Mouse (Mus musculus) large intestine, adult 2 months (tissue): ENCODE data around the gene Cd63. TPM values are rescaled to one million over a fixed set of nuclear protein-coding genes. Genes with fewer than 3 reads are reported as not detected.
A peak's percentile ranks its signal among the peaks of the same experiment; 100 is the strongest.

Experiments
- DNase-seq: peaks from one replicate; pipeline ENCODE4 v3.0.0-alpha.2; 2012; ENCODE audit warnings: low read depth, low spot score
- WGBS: fragments of 180-500 bp; shearing (Covaris S2); methylation state at CpG from one replicate; pipeline ENCODE4 v1.1.7; 2018; 5-methylcytosine and 5-hydroxymethylcytosine counted together
- polyA plus RNA-seq: library from polyadenylated mRNA; depleted of rRNA; stranded (reverse); fragments of >200 nt; gene quantifications from 2 replicates; pipeline ENCODE4 v1.2.3, GENCODE M21; 2012; rRNA removed

Gene Cd63
- 130 and 137 TPM in 2 replicates for polyA plus RNA-seq

DNA sequence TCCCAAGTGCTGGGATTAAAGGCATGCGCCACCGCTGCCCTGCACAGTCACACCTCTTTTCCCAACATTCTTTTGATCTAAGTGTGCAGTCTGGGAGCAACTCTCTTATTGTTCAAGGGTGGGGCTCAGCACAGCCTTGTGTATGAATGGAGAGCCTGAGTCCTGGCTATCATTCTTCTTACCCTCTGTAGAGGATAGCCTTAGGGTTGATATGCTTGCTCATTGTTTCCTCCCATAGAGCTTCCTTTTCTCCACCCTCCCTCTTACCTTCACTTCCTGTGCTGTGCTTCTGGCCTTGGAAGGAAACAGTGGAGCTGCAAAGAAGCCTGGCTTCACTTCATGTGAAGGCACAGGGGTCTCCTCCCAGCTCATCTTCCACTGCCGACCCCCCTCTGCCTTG, at the start of gene Cd63:
Cd63 (plus strand) TSS at position 292 of the 400 bp plus-strand sequence.
- WGBS = 41% methylated on average over 3 of the region's 3 CpGs
- no peak for DNase-seq

DNA sequence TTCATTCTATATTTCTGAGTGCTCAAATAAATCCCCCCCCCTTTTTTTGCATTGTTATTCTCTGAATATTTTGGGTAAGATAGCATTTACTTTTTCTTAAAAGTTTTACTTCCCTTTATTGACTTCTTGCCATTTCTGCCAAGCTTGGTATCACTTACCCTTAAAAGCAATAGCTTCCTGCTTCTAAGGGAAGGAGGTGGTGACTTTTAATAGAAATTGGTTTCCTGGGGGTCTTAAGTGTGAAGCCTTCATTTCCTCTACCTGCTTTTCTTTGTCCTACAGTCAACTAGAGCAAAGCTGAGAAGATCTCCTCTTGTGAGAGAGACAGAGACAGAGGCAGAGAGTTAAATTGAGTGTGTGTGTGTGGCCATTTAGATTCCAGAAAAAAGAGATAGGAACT, 39.6 kb upstream of the Cd63 start:
- no peak for DNase-seq

GRCm38 (mm10) chr10:128866042-128866441, 34.7 kb upstream of the Cd63 start:
- DNase-seq = no peak
- 74% methylated on average over 3 of the region's 3 CpGs for WGBS

DNA sequence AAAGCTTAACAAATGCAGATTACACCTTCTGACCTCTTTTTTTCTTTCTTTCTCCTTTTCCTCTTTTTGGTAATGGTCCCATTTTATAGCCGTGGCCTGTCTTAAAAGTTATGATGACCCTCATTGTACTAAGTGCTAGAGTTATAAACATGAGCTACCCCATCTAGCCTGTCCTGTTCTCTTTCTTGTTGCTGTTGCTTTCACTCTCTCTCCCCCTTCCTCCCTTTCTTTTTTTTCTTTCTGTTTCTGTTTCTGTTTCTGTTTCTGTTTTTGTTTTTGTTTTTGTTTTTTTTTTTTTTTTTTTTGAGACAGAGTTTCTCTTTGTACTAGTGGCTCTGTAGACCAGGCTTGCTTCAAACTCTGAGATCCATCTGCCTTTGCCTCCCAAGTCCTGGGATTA, 34.3 kb upstream of the Cd63 start:
- WGBS = 86% methylated on average over 1 of the region's 1 CpGs
- no peak for DNase-seq

GRCm38 (mm10) chr10:128870341-128870740, 30.4 kb upstream of the Cd63 start:
- 74% methylated on average over 3 of the region's 3 CpGs for WGBS
- no peak for DNase-seq

GRCm38 (mm10) chr10:128878291-128878690, 22.5 kb upstream of the Cd63 start:
- DNase-seq = no peak

GRCm38 (mm10) chr10:128878811-128879210, 22.0 kb upstream of the Cd63 start:
- WGBS = 87% methylated on average over 2 of the region's 2 CpGs
- DNase-seq = no peak

DNA sequence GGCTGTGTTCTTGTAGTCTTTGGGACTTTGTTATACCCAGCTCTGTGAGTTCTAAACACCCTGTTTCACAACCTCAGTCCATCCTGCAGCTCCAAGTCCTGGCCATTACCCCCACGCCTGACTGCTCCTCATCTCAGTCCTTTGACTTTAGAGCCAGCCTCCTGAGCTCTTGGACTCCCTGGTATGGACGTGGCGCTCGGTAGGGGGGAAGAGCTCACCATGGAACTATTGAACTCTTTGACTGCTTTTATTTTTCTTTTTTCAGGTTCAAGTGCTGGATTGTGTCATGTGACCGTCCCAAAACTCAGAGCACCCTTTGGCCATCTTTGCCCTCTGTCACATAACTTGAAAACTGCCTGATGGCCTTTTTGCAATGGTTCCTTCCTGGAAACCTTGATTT, 18.7 kb upstream of the Cd63 start:
- WGBS = 94% methylated on average over 5 of the region's 5 CpGs

DNA sequence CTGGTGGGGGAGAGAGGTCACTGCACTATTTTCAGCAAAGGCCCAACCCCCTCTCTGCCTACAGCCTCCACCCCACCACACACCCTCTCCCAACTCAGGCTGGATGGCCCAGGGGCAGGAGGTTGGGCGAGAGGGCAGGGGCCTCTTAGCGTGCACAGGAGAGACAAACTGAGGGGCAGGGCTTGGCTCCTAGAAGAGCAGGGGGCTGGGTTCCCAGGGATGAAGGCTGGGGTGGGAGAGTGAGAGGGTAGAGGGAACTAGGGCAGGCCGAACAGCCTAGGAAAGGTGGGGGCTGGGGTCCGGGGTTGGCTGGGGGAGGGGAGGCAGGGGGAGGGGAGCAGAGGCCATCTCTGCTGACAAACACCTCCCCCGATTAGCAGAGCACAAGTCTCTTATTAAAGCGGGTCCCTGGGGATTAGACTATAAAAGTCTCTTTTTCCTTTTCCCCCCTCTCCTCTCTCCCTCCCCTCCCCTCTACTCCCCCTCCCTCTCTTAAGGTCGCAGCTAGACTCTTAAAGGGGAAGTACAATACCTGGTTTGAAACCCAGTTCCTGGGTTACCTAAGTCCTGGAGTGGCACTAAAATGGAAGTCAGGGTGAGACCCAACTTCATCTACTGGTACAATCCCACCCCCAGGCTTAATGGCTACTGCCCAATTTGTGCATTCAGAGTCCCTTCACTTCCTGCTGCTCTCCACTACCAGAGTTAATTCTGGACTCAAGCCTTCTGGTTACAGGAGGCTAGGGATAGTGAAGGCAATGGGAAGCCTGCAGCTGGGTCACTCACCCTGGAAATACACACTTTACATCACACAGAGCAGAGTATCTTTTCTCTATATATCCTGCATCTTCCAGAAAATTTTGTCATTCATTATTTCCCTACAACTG, 11.6 kb upstream of the Cd63 start:
- 33% methylated on average over 7 of the region's 7 CpGs for WGBS
- DNase-seq = no peak

More for the DNA sequence above, 18.7 kb upstream of the Cd63 start:
- no peak for DNase-seq

DNA sequence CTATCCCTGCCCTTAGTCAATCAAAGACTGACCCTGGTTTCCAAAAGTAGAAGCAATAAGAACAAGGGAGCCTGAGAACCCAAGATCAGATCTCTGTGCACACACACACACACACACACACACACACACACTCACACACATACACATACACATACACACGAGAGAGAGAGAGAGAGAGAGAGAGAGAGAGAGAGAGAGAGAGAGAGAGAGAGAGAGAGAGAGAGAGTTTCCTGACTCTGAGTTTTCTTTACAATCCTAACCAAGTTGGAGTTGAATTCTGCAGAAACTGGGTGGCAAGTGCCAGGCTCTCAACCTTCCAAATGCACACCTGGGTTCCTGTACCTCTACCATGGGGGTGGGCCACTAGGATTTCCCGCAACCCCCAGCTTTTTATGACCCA, 10.9 kb upstream of the Cd63 start:
- 0% methylated on average over 2 of the region's 2 CpGs for WGBS
- DNase-seq = no peak

DNA sequence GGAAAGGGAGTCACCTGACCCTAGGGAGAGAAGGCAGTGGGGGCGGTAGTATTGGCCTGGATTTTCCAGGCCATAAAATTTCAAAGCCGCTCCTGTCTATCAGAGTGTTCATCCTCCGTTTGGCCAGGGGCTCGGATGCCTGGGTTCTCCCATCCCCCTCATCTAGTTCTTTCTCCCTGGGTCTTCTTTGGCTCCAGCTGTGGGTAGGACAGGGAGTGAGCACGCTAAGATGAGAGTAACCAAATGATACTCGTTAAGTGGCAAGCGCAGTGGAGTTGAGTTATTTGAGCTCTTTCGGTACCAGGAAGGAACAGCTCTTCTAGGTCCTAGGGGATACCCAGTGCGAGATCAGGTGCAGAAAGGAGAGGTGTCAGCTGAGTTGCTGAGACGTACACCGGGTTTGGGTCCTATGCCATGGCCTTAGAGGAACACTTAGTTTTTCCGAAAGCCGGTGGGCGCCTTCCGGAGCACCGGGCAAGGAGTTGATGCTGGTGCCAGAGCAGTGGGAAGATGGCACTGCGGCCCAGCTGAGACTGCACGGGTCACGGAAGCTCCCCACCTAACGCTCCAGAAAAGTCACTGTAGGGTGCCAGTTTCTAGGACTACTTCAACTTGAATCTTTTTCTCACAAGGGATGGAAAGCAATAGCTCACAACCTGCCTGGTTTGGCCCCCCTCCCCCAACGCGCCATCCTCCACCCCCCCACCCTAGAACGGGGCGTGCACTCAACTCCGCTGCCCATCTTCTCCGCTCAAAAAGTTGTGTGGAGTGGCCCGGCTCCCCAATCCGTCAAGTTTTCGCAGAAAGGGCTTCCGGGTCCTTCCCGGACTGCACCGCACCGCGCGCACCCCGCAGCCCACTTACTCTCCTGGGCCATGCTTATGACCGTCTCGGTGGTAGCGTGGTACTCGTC, 10.2 kb upstream of the Cd63 start:
- WGBS = 2% methylated on average over 40 of the region's 40 CpGs

DNA sequence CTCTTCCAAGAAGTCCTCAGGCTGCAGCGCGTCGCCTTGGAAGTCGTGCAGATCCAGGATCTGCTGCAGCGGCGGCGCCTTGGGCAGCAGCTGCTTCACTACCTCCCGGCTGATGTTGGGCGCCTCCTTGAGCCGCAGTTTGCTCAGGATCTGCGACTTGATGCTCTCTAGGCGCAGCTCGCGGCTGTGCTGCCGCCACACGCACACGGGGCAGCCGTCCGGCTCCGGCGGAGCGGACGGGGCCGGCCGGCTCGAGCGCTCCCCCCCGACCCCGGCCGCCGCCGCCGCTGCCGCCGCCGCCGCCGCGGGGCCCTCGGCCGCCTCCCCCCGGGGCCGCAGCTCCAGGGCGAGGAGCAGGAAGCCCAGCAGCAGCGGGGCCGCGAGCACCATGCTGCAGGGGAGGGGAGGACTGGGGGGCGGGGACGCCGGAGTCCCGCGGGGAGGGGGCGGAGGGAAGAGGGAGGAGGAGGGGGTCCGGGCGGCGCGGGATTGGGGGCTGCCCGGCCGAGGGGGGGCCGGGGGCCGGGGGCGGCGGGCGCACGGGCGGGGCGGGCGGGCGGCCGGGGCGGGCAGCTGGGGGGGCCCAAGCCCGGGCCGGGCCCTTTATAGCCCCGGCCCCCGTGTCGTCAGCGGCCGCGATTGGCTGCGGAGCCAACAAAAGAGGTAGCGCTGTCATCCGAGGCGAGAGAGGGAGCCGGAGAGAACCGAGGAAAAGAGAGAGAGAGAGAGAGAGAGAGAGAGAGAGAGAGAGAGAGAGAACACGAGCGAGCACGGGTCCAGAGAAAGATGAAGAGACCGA, 9.3 kb upstream of the Cd63 start, which contains the start of gene Gdf11:
Gdf11 (minus strand) TSS at position 423 of the 799 bp plus-strand sequence.
- WGBS = under 1% methylated on average over 67 of the region's 89 CpGs
- no peak for DNase-seq

More for the DNA sequence above, 10.2 kb upstream of the Cd63 start:
- DNase-seq = no peak

GRCm38 (mm10) chr10:128892246-128892645, 8.5 kb upstream of the Cd63 start:
- 21% methylated on average over 9 of the region's 9 CpGs for WGBS
- no peak for DNase-seq

DNA sequence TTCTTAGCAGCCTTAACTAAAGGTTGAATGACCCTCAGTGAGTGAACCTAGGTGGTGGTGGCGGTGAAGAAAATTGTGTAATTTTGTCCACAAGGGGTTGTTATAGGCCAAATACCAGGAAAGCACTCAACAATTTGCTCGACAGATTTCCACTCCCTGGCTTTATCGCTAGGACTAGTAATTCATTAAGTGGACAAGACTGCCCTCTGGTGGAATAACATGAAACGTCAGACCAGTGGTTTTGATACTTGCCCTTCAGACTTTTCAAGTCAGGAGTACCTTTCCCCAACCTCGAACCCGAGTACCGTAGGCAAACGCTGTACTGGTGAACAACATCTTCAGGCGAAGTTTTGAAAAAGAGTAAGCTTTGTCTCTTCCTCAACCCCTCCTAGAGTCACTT, 5.4 kb upstream of the Cd63 start:
- 0% methylated on average over 9 of the region's 9 CpGs for WGBS
- DNase-seq = peak; percentile 74

GRCm38 (mm10) chr10:128895952-128896693, 4.7 kb upstream of the Cd63 start:
- DNase-seq = no peak
- WGBS = 32% methylated on average over 17 of the region's 17 CpGs

- 68% methylated on average over 1 of the region's 1 CpGs for WGBS
- no peak for DNase-seq
Measured at GRCm38 (mm10) chr10:128896807-128897206, 4.0 kb upstream of the Cd63 start.

DNA sequence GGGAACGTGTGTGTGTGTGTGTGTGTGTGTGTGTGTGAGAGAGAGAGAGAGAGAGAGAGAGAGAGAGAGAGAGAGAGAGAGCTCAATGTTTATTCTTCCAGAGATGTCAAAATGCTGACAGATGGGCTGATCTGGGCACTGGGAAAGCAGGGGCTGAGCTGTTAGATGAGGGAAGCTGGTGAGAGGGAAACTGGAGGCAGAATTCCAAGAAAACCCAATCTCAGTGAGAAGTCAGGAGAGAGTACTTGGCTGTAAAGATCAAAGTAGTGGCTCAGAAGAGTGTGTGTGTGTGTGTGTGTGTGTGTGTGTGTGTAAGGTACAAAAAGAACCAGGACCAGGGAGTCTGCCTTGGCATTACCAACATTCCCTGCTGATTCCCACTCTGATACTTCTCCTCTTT, 3.3 kb upstream of the Cd63 start:
- no peak for DNase-seq
- 27% methylated on average over 1 of the region's 1 CpGs for WGBS

- DNase-seq = no peak
- WGBS = 91% methylated on average over 6 of the region's 6 CpGs
Measured at GRCm38 (mm10) chr10:128899759-128900490, 864 bp upstream of the Cd63 start.
